Mouse (Mus musculus) thymus, postnatal 0 days (tissue): ENCODE measurements around the gene Zdhhc17. TPM values are rescaled to one million over a fixed set of nuclear protein-coding genes. Genes with fewer than 3 reads are reported as not detected.

Experiments used
- DNase-seq: peaks from one replicate; pipeline ENCODE4 v3.0.0-alpha.2; 2015; ENCODE audit warnings: low spot score
- polyA plus RNA-seq: library from polyadenylated mRNA; unstranded; fragments of >200 nt; fragmentation: Nextera tagmentation; extraction: Ambion mirVana; gene quantifications from 2 replicates; pipeline ENCODE4 v1.2.1, GENCODE M21; 2015

Gene Zdhhc17
- polyA plus RNA-seq, result 17.3 and 21.2 TPM in 2 replicates

DNA sequence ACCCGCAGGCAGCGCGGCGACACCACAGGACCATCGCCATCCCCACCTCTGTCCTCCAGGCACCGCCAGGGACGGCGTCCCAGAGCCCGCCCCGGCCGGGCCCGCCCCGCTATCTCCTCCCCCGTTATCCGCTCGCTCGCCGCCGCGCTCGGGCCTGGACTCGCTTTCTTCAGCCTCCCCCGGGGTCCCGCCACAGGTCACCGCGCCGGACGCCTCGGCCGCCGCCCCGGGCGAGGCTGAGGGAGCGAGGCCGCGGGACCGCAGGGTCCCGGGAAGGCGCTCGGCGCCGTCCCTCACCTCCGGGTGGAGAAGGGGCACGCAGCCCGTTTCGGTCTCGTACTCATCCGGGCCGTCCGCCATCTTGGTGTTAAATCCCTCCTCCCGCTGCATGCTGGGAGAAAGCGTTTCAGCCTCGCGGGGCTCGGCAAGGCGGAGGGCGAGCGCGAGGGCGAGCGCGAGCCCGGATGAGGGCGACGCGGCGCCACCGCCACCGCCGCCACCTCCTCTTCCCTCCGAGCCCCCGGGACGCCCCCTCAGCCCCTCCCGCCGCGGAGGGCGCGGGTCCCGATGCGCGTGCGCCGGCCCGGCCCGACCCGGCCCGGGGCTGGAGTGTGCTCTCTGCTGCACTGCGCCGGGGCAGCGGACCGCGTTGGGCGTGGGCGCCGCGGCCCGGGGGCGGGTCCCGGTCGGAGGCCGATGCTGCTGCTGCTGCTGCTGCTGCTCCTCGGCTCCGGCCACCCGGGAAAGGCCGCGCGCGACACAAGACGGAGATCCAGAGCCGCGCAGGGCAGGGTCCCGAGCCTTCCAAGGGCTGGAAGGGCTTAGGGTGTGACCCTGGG is at the start of gene Zdhhc17:
Gene Zdhhc17 (minus strand): TSS at position 500 of the 839 bp plus-strand sequence.
- peak; percentile 92 for DNase-seq

DNA sequence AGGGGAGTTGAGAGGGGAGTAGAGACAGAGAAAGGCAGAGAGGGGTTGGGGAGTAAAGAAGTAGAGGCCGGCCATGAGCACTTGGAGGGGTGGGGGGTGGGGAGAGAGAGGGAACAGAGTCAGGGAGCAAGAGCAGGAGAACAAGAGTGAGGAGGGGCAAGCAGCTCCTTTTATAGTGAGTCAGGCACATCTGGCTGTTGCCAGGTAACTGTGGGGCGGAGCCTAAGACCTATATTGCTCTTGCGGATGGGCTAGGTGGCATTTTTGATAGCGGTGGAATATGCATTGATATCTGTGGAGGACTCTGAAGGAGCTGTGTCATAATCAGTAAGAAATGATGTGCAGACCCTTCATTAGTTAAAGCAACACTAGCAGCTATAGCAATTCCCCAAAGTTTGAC is 45.8 kb upstream of the Zdhhc17 start:
- no peak for DNase-seq

DNA sequence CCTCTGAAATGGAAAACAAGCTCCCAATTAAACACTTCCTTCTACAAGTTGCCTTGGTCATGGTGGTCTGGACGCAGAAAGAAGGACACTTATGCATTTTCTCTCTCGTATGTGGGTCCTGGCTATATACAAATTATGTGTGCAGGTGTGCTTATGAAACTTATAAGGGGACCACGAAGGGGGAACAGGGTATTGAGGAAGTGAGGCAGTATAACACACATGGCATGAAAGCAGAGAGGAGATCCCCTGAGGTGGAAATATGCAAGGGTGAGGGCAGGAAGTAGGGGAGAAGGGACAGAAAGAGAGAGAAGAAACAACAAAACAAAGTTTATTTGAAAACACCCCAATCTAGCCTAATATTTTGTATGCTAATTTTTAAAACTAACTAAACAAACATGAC is 41.7 kb upstream of the Zdhhc17 start:
- no peak for DNase-seq

DNA sequence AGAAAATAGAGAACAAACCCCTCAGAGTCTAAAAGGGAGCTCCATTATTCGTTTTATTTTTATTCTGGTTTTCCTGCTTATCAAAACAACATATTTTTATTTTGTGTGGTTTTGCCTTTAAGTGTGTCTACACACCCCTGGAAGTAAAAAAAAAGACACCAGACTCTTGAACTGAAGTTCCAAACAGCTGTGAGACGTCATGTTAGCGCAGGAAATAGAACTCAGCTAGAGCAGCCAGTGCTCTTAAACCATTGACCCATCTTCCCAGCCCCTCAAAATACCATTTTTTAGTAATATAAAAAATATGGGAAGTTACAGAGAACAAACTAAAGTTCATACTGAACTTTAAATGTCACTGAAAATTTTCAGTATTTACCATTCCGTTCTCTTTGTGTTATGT is 40.6 kb upstream of the Zdhhc17 start:
- DNase-seq, result no peak

DNA sequence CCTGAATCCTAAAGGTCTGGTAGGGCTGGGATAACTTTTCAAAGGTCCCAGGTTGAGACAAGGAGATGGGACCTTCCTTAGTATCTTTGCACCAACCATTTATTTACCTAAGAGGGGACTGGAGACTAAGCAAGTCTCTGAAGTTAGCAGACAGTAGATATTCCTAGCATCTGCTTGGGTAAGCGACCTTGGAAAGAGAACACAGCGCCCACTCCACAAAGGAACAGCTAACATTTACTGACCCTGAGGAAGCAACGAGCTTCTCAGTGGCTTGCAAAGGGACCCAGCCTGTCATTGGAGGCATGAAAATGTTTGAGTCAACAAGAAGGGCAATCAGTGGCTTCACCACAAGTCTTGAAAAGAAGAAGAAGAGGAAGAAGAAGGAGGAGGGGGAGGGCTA is 40.1 kb upstream of the Zdhhc17 start:
- no peak for DNase-seq

DNA sequence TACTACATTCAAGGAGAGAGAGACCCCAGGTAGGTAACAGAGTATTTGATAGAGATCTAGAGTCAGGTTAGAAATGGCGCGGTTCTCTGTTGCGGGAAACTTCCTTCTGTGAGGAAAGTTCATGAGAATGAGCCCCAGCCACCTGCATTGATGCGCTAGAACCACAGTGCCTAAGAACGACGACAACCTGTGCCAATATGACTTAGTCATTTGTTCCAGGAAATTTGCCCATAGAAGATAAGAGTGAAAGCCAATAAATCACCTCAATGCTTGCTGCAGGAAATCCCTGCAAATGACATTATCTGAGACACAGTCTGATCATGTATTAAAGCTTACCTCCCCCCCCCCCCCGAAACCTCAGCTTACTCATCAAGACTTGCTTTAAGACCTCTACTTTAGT is 38.0 kb upstream of the Zdhhc17 start:
- no peak for DNase-seq

DNA sequence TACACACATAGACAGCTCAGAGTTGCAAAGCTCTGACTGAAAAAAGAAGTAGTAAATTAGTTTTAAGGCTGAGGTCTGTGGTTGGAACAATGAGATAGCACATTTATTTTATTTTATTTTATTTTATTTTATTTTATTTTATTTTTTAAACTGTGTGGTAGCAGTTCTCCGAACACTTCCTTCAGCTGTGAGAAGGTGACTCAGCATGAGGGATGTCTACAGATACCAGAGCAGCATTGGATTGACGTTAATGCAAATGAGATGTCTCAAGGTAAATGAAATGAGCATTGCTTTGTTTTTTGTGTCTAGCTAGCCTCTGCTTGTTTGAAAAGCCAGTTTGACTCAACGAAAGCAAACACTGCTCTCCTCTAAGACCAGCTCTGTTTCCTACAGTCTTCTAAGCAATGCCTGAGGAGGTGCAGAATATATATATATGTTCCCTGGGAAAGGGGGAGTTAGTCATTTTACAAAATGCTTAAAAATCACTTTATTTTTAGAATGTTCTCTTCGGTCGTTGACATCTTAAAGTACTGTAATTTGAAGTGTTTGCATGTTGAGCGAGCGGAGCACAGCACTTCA is 30.2 kb upstream of the Zdhhc17 start:
- DNase-seq, result no peak

DNA sequence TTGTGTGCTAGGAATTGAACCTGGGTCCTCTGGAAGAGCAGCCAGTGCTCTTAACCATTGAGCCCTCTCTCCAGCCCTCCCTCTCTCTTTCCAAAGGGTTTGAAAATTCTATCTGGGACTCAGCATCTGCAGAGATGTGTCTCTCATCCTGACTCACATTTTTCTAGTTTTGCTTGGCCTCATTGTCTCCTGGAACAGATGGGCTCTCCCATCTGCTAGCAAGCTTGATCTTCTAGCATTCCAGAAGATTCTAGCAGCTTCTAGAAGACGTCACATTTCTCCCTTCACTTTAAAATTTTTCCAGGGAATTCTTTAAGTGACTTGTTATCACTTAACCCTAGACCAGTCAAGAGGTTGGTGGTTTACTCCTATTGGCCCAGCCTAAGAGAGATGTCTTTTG is 26.9 kb upstream of the Zdhhc17 start:
- DNase-seq, result no peak

DNA sequence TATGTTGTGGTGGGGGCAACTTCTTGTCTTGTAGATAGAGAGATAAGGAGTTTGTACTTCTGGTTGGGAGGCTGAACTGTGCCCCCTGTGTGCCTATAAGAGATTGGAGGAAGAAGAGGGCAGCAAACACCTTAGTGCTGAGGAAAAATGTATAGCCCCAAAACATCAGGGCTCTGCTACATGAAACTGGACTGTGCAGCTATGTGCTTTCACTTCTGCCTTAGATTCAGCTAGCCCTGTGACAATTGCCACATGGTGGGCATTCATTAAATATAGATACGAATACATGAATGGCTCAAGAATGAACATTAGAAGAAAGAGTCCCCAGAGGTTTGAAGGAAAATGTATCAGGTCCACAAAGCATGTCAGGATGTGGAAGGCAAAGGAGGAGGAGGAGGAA is 25.2 kb upstream of the Zdhhc17 start:
- DNase-seq, result no peak

DNA sequence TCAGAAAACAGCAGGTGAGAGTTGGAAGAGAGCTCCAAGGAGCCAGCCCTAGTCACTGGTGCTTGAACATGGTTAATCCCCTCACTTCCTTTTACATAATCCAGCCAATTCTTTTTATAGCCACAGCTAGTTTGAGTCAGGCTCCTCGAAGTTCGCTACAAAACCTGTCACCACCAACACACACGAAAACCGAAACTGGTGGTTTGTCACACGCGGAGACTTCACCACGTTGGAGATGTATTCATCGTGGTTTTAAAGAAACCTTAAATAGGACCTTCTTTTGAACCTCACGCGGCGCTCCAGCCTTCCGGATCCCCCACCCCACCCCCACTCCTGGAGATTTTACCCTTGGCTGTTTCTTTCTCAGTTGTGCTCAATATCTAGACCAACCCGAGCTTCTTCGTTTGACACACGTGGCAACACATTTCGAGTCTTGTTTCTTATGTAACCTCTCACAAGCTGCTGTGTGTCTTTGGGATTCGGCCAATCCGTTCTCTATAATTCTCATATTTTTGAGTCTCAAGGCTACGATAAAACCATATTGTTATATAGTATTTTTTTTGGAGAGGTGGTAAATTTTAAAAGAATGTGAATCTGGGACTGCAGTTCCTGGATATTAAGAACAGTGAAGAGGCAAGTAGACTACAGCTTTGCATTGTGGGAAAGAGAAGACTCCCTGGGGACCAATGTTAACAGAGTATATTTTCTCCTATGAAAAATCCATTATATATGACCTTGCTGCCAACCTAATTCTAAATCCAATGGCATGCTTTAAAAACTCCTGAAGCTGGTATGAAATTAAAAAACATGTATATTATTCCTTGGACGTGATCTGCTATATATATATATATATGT is 21.8 kb upstream of the Zdhhc17 start:
- peak; percentile 46 for DNase-seq

DNA sequence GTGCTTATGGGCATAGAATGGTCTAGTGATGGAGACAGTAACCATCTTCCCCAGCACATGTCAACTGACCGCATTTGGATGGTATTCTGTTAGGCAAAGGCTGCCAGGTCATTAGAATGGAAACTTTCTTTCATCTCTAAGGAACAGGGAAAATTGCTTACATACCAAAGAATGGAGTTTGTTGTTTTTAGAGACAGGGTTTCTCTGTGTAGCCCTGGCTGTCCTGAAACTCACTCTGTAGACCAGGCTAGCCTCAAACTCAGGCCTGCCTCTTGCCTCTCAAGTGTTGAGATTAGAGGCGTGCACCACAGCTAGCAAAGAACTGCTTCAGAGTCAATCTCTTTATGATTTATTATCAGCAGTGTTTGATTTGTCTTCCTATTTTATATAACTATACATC is 20.9 kb upstream of the Zdhhc17 start:
- no peak for DNase-seq

DNA sequence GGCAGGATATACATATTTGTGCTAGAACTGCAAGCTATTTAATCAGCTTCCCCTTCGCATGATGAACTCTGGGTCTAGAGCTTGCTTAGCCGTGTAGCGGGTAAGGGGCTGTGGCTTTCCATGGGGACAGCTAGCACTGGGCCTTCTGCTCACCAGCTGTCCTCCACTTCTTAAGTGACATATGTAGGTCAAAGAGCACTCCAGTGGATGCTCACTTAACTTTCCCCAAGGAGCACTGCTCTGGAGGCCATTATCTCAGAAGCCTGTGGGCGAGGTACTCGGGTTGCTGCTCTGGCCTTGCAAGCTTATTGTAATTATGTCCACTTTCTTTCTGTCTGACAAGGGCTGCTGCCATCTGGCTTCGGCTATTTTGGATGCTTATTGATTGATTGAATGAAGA is 16.2 kb upstream of the Zdhhc17 start:
- DNase-seq, result no peak

DNA sequence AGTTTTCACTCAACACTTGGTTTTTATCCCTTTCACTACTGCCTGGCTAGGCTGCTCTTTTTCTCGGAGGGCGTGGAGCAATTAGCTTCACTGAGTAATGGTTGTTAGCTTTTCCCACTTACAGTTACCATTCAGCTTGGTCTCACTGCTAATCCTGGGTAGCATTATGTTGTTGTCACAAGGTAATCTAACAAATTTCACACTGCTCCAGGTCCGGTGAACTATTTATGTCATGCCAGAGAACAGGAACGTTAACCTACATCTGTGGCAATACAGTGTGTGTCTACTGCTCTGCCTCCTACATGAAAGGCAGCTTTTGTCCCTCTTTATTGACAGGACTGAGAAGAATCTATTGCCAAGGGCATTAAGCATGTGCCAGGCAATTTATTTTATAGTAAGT is 14.8 kb upstream of the Zdhhc17 start:
- DNase-seq, result no peak

DNA sequence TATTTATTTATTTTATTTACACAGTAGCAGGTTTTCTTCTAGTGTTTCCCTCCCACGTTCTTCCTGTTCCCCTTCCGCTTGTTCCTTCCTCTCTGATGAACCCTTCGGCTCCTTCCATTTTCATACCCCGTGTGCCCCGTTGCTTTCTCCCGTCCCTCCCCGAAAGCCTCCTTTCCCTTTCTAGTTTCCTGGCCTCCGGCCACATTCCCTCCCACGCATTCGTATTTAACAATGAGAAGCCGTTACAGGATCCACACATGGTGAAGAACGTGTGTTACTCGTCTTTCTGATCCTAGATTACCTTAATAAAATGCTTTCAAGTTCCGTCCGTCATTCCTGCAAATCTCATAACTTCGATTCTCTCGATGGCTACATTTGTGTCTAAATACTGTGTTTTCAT is 4.5 kb upstream of the Zdhhc17 start:
- no peak for DNase-seq

DNA sequence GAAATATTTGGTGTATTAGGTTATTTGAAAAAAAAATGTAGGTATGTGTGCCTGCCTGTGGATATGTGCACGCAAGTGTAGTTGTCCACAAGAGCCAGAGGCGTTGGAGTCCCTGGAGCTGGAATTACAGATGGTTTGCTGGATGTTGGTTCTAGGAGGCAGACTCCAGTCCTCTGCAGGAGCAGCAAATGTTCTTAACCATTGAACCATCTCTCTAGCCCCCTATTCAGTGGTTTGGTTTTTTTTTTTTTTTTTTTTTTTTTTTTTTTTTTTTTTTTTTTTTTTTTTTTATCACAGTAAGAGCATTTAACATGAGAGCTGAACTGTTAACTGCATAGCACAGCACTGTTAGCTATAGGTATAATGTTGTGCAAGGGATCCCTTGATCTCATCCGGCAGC is 3.3 kb upstream of the Zdhhc17 start:
- no peak for DNase-seq

DNA sequence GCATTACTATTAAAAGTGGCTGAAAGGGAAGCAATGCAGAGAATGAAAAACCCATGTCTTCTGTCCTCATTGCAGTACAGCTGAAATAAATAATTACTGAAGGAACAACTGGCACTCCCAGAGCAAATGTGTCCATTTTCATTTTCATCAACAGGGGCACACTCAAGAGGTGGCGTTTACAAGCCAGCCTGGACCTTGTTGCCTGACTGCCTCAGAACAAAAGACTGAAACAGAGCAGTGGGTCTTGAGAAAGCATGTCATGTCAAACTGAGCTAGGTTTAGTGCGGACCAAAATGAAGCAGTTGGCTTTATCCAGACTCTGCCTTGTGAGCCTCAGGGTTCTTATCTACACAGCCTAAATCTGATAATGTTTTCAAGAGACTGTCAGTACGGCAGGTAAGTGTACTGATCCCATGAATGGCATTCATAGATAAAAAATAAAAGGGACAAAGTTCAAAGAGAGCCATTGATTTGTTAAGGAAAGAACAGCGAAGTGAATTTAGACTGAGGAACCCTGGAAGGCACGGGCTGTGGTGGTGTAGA is 2.6 kb upstream of the Zdhhc17 start:
- DNase-seq, result no peak

DNA sequence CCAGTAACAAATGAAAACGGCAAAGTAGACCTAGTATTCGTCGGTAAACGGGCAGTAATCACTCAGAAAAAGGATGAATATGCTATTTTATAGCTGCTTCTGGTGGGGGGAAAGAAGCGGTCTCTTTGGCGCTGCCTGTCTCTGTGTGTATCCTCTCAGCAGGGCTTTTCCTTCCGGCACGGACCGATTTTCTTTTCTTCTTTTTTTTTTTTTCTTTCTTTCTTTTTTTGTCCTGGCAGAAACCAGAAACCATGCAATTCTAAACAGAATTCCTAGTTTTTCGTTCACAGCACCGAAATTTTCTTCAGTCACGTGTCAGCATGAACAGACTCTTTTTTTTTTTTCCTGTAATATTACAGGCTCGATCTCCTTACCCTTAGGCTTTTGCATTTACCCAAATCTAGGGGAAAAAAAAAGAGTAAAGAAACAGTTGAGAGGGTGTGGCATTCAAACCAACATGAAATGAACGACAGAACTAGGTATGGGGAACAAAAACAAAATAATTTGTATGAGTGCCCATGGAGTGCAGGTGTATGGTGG is 1.4 kb upstream of the Zdhhc17 start:
- DNase-seq, result peak; percentile 41

DNA sequence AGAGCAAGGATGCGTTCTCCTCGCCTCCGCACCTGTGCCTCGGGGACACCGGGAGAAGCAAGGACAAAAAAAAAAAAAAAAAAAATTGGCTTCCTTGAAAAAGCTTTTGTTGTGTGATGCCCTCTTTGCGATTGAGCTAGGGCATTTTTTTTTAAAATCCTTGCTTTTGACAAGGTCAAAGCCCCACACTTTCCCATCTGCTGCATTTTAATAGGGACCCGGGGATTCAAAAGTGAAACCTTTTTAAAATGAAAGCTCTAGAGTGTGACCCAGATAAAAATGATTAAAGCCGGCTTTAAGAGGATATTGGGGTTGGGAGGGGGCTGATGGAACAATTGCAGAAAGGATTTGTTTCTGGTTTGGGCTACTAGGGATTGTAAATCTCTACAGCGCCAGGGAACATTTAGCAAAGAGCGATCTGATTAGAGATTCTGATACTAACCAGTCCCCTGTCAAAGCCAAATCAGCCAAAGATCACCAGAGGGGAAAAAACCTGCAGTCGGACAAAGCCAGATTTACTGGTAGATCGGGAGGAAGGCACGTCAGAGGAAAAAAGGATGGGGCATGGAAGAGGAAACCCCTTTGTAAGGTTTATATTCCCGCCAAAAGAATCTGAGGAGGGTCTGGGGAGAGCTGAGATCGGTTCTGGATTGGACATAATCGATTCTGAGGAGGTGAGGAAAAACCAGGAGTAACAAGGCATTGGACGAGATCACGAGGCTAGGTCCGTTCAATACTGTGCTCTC is 713 bp upstream of the Zdhhc17 start:
- DNase-seq, result peak; percentile 10

DNA sequence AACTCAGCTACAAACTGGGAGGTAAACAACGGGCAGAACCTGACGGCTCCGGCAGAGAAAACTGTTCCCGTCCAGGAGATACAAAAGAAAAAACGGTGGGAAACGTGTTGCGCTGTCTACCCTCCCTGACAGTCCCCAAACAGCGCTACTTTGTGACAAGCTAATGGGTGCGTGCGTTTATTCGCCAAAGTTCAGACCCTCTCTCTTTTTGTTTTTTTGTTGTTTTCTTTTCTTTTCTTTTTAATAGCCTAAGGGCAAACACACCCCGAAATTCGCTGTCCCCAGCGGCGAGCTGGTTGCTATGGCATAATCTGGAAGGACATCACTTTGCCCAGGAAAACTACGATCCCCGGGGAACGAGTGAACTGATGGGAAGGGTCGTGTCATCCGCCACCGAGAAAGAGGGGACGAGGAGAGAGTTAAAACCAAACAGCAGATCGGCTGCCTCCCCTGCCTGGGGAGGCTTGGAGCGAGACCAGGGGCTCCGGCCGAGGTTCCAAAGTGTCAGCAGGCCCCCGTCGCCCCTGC is 763 bp downstream of the Zdhhc17 start:
- no peak for DNase-seq

DNA sequence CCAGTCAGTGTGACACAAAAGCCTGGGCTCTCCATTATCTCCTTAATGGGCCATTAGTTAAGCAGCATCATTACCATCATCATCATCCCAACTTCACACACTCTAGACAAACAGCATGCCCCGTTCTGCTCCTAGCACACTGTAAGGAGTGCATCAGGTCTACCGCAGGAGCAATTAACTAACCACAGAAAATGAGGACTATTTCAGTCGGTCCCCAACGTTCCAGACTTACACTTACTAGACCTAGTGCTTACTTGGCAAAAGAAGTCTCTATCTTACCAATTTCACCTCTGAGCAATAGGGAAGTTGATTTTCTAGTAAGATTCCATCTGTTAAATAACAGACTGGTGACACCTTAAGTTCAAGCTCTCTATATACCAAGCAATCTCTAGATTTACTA is 2.3 kb downstream of the Zdhhc17 start:
- no peak for DNase-seq
